Mouse (Mus musculus) gastrocnemius, postnatal 4 days (tissue): Measurements from ENCODE around the gene Srsf2. TPM values are rescaled to one million over a fixed set of nuclear protein-coding genes. Genes with fewer than 3 reads are reported as not detected.
A peak's percentile ranks its signal among the peaks of the same experiment; 100 is the strongest.
"Not testable (repeated sequence)": the region's sequence is repeated elsewhere in the genome, so short reads cannot be mapped to it uniquely, and the experiment has no call there.

Source experiments
- DNase-seq, 2 experiments: peaks; one replicate each; pipeline ENCODE4 v3.0.0; 2021 to 2022; ENCODE audit warnings: low spot score in 2 of 2, mixed read lengths in 2 of 2
- long read RNA-seq, 2 experiments: library from polyadenylated mRNA; stranded (forward); transcript quantifications; one replicate each; pipeline ENCODE4 v2.0.0; 2021
- total RNA-seq, 2 experiments: library from RNA; stranded (reverse); gene quantifications; 2 replicates each; pipeline ENCODE4 v1.2.3; 2021

Srsf2 gene
- total RNA-seq: 100 to 1,000 TPM; 181 to 207 TPM
- long read RNA-seq, experiment 1, transcript Srsf2-203 (2 exons, 1,814 nt): minor isoform, 7 of 290 reads
- long read RNA-seq, experiment 1, transcript Srsf2-201 (3 exons, 1,899 nt): major isoform, 240 of 290 reads
- long read RNA-seq, experiment 1, partial matches to known transcripts: 16 of 290 reads
- long read RNA-seq, experiment 1, other reads (novel, unspliced or antisense): 26 of 290 reads
- long read RNA-seq, experiment 2, transcript Srsf2-201 (3 exons, 1,899 nt): major isoform, 231 of 285 reads
- long read RNA-seq, experiment 2, partial matches to known transcripts: 27 of 285 reads
- long read RNA-seq, experiment 2, other reads (novel, unspliced or antisense): 26 of 285 reads

- DNase-seq: peak; percentile 96 to 98
Measured at GRCm38 (mm10) chr11:116852891-116853511, at the start of gene Srsf2. Gene Srsf2 (minus strand): TSS chr11:116853094.

GRCm38 (mm10) chr11:116902588-116902987 is 49.7 kb upstream of the Srsf2 start:
- DNase-seq: not testable (repeated sequence)

GRCm38 (mm10) chr11:116899247-116899646 is 46.4 kb upstream of the Srsf2 start:
- DNase-seq: no peak

GRCm38 (mm10) chr11:116895402-116895801 is 42.5 kb upstream of the Srsf2 start:
- no peak for DNase-seq

- DNase-seq: no peak
Measured at GRCm38 (mm10) chr11:116893532-116894442, 40.9 kb upstream of the Srsf2 start.

GRCm38 (mm10) chr11:116887136-116887535 is 34.2 kb upstream of the Srsf2 start:
- no peak for DNase-seq

GRCm38 (mm10) chr11:116885275-116886151 is 32.6 kb upstream of the Srsf2 start:
- DNase-seq: peak; percentile 62 to 79

- DNase-seq: no peak
Measured at GRCm38 (mm10) chr11:116884061-116884460, 31.2 kb upstream of the Srsf2 start.

GRCm38 (mm10) chr11:116882446-116882845 is 29.6 kb upstream of the Srsf2 start:
- DNase-seq: no peak

- no peak for DNase-seq
Measured at GRCm38 (mm10) chr11:116881440-116881839, 28.5 kb upstream of the Srsf2 start.

- no peak for DNase-seq
Measured at GRCm38 (mm10) chr11:116880839-116881238, 27.9 kb upstream of the Srsf2 start.

GRCm38 (mm10) chr11:116878454-116878853 is 25.6 kb upstream of the Srsf2 start:
- DNase-seq: no peak

GRCm38 (mm10) chr11:116873987-116874386 is 21.1 kb upstream of the Srsf2 start:
- DNase-seq: peak in 1 of 2 experiments; percentile 27

- DNase-seq: no peak
Measured at GRCm38 (mm10) chr11:116871538-116871937, 18.6 kb upstream of the Srsf2 start.

GRCm38 (mm10) chr11:116869641-116870040 is 16.7 kb upstream of the Srsf2 start:
- no peak for DNase-seq

GRCm38 (mm10) chr11:116869223-116869622 is 16.3 kb upstream of the Srsf2 start:
- DNase-seq: no peak

GRCm38 (mm10) chr11:116868129-116868528 is 15.2 kb upstream of the Srsf2 start:
- DNase-seq: peak in 1 of 2 experiments; percentile 29

GRCm38 (mm10) chr11:116865945-116866585 is 13.2 kb upstream of the Srsf2 start:
- DNase-seq: no peak

GRCm38 (mm10) chr11:116864444-116864843 is 11.6 kb upstream of the Srsf2 start:
- no peak for DNase-seq
